Mouse (Mus musculus) midbrain, postnatal 0 days (tissue): ENCODE results near the gene Rcvrn. TPM values are rescaled to one million over a fixed set of nuclear protein-coding genes. Genes with fewer than 3 reads are reported as not detected.

Experiments used
- ATAC-seq: fragments of 200-750 bp; cut with Nextera tagmentation; 2 replicates; pipeline ENCODE4 v1.8.0; 2017; ENCODE audit warnings: moderate number of reproducible peaks, mild to moderate bottlenecking, moderate TSS enrichment, moderate library complexity; ENCODE audit not compliant: low FRiP score
- DNase-seq: peaks from one replicate; pipeline ENCODE4 v3.0.0-alpha.2; 2015; ENCODE audit warnings: low spot score
- H3K27ac ChIP-seq: fragments of 300-500 bp; sonication (generic); 2 replicates; pipeline ENCODE4 v1.5.1; 2014; ENCODE audit warnings: low read depth, mild to moderate bottlenecking, low read length, mixed read lengths
- H3K27me3 ChIP-seq: fragments of 300-500 bp; sonication (generic); 2 replicates; pipeline ENCODE4 v1.6.1; 2014; ENCODE audit warnings: low read length, control low read depth, mixed read lengths; ENCODE audit not compliant: insufficient read depth
- H3K36me3 ChIP-seq: fragments of 300-500 bp; sonication (generic); 2 replicates; pipeline ENCODE4 v1.6.1; 2014; ENCODE audit warnings: low read length, control low read depth, mixed read lengths; ENCODE audit not compliant: insufficient read depth
- H3K4me1 ChIP-seq: fragments of 300-500 bp; sonication (generic); 2 replicates; pipeline ENCODE4 v1.6.1; 2014; ENCODE audit warnings: mild to moderate bottlenecking, control low read depth, antibody characterized with exemption, low read length, mixed read lengths; ENCODE audit not compliant: insufficient read depth
- H3K4me2 ChIP-seq: fragments of 300-500 bp; sonication (generic); 2 replicates; pipeline ENCODE4 v1.6.1; 2014; ENCODE audit warnings: low read depth, mild to moderate bottlenecking, low read length, mixed read lengths; ENCODE audit not compliant: poor library complexity, severe bottlenecking
- H3K4me3 ChIP-seq: fragments of 300-500 bp; sonication (generic); 2 replicates; pipeline ENCODE4 v1.5.1; 2014; ENCODE audit warnings: low read depth, mild to moderate bottlenecking, low read length, moderate library complexity
- H3K9ac ChIP-seq: fragments of 300-500 bp; sonication (generic); replicated peaks from 2 replicates; pipeline ENCODE4 v1.6.1; 2014; ENCODE audit warnings: mild to moderate bottlenecking, low read length, moderate library complexity, mixed read lengths; ENCODE audit not compliant: poor library complexity, severe bottlenecking
- H3K9me3 ChIP-seq: fragments of 300-500 bp; sonication (generic); 2 replicates; pipeline ENCODE4 v1.6.1; 2016; ENCODE audit warnings: low read length, control low read depth
- CTCF ChIP-seq: IDR thresholded peaks from 2 replicates; pipeline ENCODE4 v1.5.1; 2016; ENCODE audit warnings: antibody characterized with exemption, mild to moderate bottlenecking
- WGBS: fragments of 180-500 bp; shearing (Covaris S2); extraction: QIAGEN DNeasy Blood & Tissue Kit; methylation state at CpG from one replicate; pipeline ENCODE4 v1.1.7; 2014; 5-methylcytosine and 5-hydroxymethylcytosine counted together
- polyA plus RNA-seq: library from polyadenylated mRNA; unstranded; fragments of >200 nt; fragmentation: Nextera tagmentation; extraction: Ambion mirVana; gene quantifications from 2 replicates; pipeline ENCODE4 v1.2.1, GENCODE M21; 2015
- total RNA-seq: library from RNA; depleted of rRNA; stranded (reverse); fragments of >200 nt; gene quantifications from 2 replicates; pipeline ENCODE4 v1.2.3, GENCODE M21; 2014

Rcvrn gene
- total and polyA plus RNA-seq, 2 experiments from 2014 or later, result not detected

- Histone ChIP-seq H3K27me3 (no peaks in the 10 kb centered on the region), H3K4me2 (no peak overlapping the region), H3K9me3 (no peaks in the 10 kb centered on the region), H3K36me3 (no peaks in the 10 kb centered on the region), H3K27ac (no peak overlapping the region), H3K4me1 (no peaks in the 10 kb centered on the region), H3K9ac (no peak overlapping the region), H3K4me3 (no peak overlapping the region)
- ATAC-seq (no peak), DNase-seq (no peak)
- WGBS, result 92% methylated on average over 4 of the region's 4 CpGs
- TF ChIP-seq CTCF, result no peak
Observed at GRCm38 (mm10) chr11:67715382-67715781, 20.3 kb downstream of the Rcvrn start.

- H3K4me1 ChIP-seq, result no peaks in the 10 kb centered on the region
- WGBS, result 95% methylated on average over 5 of the region's 5 CpGs
- TF ChIP-seq CTCF, result no peak
- no peak overlapping the region for H3K27ac ChIP-seq
- H3K27me3 ChIP-seq, result no peaks in the 10 kb centered on the region
- DNase-seq (no peak), ATAC-seq (no peak)
- no peak overlapping the region for H3K9ac ChIP-seq
- H3K9me3 ChIP-seq, result no peaks in the 10 kb centered on the region
- no peak overlapping the region for H3K4me3 ChIP-seq
- H3K4me2 ChIP-seq, result no peak overlapping the region
- H3K36me3 ChIP-seq, result no peaks in the 10 kb centered on the region
Observed at GRCm38 (mm10) chr11:67721485-67721884, 26.4 kb downstream of the Rcvrn start.

DNA sequence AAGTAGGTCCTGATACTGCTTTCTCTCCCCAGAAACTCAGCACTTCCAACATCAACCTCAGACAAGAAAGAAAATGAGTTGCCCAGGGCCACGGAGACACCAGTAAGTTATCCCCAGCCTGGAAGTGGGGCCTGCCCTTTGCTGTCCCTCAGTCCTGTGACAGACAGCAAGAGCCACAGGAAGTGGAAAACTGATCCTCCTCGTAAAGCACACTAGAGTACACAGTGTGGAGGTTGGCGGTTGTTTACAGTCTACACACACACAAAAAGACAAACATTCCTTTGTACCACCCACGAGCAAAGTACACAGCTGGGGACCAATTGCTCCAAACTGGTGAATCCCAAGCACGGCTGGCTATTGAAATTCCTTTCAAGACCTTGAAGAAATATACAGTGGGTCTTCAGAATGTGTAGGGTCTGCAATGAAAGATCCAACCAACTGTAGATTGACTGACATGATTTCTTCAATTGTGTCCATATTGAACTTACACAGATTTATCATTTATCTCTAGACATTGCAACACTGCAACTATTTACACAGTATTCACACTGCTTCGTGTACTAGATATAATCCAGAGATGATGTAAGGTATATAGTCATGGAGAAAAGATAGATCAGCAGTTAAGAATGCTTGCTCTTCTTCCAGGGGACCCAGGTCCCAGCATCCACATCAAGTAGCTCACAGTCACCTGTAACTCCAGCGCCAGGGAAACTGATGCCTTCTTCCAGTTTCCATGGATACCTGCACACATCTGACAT lies 27.5 kb downstream of the Rcvrn start:
- TF ChIP-seq CTCF, result no peak
- Histone ChIP-seq H3K4me3 (no peak overlapping the region), H3K4me2 (no peak overlapping the region), H3K4me1 (no peaks in the 10 kb centered on the region), H3K36me3 (no peaks in the 10 kb centered on the region), H3K27ac (no peak overlapping the region), H3K9me3 (no peaks in the 10 kb centered on the region), H3K27me3 (no peaks in the 10 kb centered on the region), H3K9ac (no peak overlapping the region)
- ATAC-seq, result no peak
- 65% methylated on average over 7 of the region's 7 CpGs for whole genome bisulfite sequencing
- DNase-seq, result no peak

DNA sequence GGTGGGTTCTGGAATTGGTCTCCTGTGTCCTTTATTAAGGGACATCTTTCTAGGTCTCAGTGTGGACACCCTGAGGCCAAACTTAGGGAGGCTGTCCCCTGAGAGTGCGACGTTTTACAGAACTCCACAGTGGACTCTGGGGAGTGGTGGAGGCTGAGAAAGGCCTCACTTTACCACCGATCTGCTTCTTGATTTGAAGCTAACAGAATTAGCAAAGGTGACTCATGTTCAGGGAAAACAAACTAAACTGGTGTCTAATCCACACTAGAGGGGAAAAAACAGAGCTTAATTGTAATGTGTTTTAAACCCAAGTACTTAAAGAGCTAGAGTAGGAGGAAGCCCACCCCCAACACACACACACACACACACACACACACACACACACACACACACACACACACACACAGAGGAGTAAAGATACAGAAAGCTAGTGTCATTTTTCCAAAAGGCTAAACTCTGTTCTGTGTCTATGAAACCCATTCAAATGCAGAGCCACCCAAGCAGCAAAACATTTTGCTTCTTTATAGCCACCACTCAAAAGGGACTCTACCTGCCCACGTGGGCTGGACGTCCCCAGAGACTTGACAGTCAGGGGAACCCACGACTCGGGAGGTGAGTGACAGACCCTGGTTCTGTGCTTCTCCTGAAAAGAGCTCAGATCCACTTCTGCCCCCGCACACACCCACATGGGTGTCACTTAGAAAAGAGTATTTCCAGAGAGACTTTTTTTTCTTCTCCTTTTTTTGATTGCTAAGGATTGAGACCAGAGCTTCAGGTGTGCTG lies 28.3 kb downstream of the Rcvrn start:
- no peak for ATAC-seq
- H3K27me3 ChIP-seq, result no peaks in the 10 kb centered on the region
- H3K36me3 ChIP-seq, result no peaks in the 10 kb centered on the region
- no peak for TF ChIP-seq CTCF
- no peak overlapping the region for H3K9ac ChIP-seq
- 75% methylated on average over 8 of the region's 8 CpGs for WGBS
- no peak overlapping the region for H3K27ac ChIP-seq
- H3K4me3 ChIP-seq, result no peak overlapping the region
- no peak overlapping the region for H3K4me2 ChIP-seq
- H3K4me1 ChIP-seq, result no peaks in the 10 kb centered on the region
- DNase-seq, result no peak
- H3K9me3 ChIP-seq, result no peaks in the 10 kb centered on the region

DNA sequence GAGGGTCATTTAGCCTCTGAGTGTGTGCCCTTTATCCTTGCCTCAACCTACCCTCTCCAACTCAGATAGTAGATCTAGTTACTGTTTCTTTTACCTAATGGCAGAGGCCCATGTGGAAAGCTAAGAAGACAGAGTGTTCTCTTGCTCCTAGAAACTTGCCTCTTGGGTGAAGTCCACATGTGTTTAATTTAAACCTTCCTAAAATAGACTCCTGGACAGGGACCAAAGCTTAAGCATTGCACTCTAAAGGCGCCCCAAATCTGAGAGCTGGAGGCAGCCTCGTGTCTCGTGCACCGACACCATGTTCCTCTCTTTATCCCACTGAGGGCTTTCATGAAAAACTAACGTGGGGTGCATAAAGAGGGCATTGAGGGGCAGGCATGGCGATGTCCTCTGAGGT lies 32.0 kb downstream of the Rcvrn start:
- DNase-seq (no peak), ATAC-seq (no peak)
- no peaks in the 10 kb centered on the region for H3K27me3 ChIP-seq
- no peaks in the 10 kb centered on the region for H3K9me3 ChIP-seq
- H3K4me2 ChIP-seq, result no peak overlapping the region
- 84% methylated on average over 6 of the region's 6 CpGs for WGBS
- no peak overlapping the region for H3K27ac ChIP-seq
- TF ChIP-seq CTCF, result no peak
- H3K4me3 ChIP-seq, result no peak overlapping the region
- H3K36me3 ChIP-seq, result no peaks in the 10 kb centered on the region
- no peaks in the 10 kb centered on the region for H3K4me1 ChIP-seq
- H3K9ac ChIP-seq, result no peak overlapping the region

DNA sequence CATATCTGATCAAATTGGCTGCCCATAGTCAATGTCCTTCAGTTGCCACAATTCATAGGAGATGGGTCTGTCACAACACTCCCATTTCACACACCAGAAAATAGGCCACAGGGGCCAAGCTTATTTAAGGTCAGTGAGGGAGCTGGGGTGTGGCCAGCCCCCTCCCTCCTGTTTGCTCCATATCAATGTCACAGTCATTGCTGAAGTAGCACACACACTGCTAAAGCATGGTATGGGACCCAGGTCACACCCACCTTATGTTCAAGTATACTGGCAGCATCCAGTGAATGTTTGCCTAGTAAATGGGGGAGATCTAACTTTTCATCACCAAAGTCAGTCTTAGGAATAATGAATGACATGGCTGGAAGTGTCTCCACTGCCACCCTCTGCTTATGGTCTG lies 33.6 kb downstream of the Rcvrn start:
- Histone ChIP-seq H3K4me1 (no peaks in the 10 kb centered on the region), H3K4me3 (no peak overlapping the region), H3K27ac (no peak overlapping the region), H3K9me3 (no peaks in the 10 kb centered on the region), H3K9ac (no peak overlapping the region), H3K4me2 (no peak overlapping the region), H3K27me3 (no peaks in the 10 kb centered on the region), H3K36me3 (no peaks in the 10 kb centered on the region)
- no peak for ATAC-seq
- no peak for TF ChIP-seq CTCF
- no peak for DNase-seq
